Mouse (Mus musculus) intestine, postnatal 0 days (tissue): Measurements from ENCODE around the gene Lrit2. TPM values are rescaled to one million over a fixed set of nuclear protein-coding genes. Genes with fewer than 3 reads are reported as not detected.

Source experiments
- ATAC-seq: fragments of 200-750 bp; cut with Nextera tagmentation; 2 replicates; pipeline ENCODE4 v1.8.0; 2017; ENCODE audit warnings: mild to moderate bottlenecking, moderate TSS enrichment, moderate library complexity
- H3K27ac ChIP-seq: fragments of 300-500 bp; sonication (generic); 2 replicates; pipeline ENCODE4 v1.5.1; 2014; ENCODE audit warnings: mild to moderate bottlenecking, low read depth, low read length, moderate library complexity
- H3K27me3 ChIP-seq: fragments of 300-500 bp; sonication (generic); replicated peaks from 2 replicates; pipeline ENCODE4 v1.6.1; 2014; ENCODE audit warnings: low read length, mixed read lengths; ENCODE audit not compliant: control insufficient read depth, insufficient read depth
- H3K36me3 ChIP-seq: fragments of 300-500 bp; sonication (generic); 2 replicates; pipeline ENCODE4 v1.6.1; 2014; ENCODE audit warnings: mild to moderate bottlenecking, moderate library complexity; ENCODE audit not compliant: control insufficient read depth, insufficient read depth
- H3K4me1 ChIP-seq: fragments of 300-500 bp; sonication (generic); replicated peaks from 2 replicates; pipeline ENCODE4 v1.6.1; 2014; ENCODE audit warnings: antibody characterized with exemption, low read length, mixed read lengths; ENCODE audit not compliant: control insufficient read depth, insufficient read depth
- H3K4me2 ChIP-seq: fragments of 300-500 bp; sonication (generic); replicated peaks from 2 replicates; pipeline ENCODE4 v1.6.1; 2014; ENCODE audit warnings: low read depth, mild to moderate bottlenecking, moderate library complexity
- H3K4me3 ChIP-seq: fragments of 300-500 bp; sonication (generic); 2 replicates; pipeline ENCODE4 v1.5.1; 2014; ENCODE audit warnings: low read depth, low read length
- H3K9ac ChIP-seq: fragments of 300-500 bp; sonication (generic); 2 replicates; pipeline ENCODE4 v1.6.1; 2014; ENCODE audit warnings: mild to moderate bottlenecking, low read depth, low read length
- H3K9me3 ChIP-seq: fragments of 300-500 bp; sonication (generic); 2 replicates; pipeline ENCODE4 v1.6.1; 2016; ENCODE audit warnings: mixed run types; ENCODE audit not compliant: control insufficient read depth
- CTCF ChIP-seq: sonication (generic); IDR thresholded peaks from 2 replicates; pipeline ENCODE4 v1.5.1; 2016; ENCODE audit warnings: low read depth, mild to moderate bottlenecking, control low read depth, antibody characterized with exemption, moderate library complexity
- WGBS: fragments of 180-500 bp; shearing (Covaris S2); extraction: QIAGEN DNeasy Blood & Tissue Kit; methylation state at CpG from one replicate; pipeline ENCODE4 v1.1.7; 2014; 5-methylcytosine and 5-hydroxymethylcytosine counted together
- polyA plus RNA-seq: library from polyadenylated mRNA; unstranded; fragments of >200 nt; fragmentation: Nextera tagmentation; extraction: Ambion mirVana; gene quantifications from 2 replicates; pipeline ENCODE4 v1.2.1, GENCODE M21; 2015

The Lrit2 gene
- polyA plus RNA-seq, 1 experiment from 2014 or later = not detected

- Histone ChIP-seq H3K9me3 (no peaks in the 10 kb centered on the region), H3K4me3 (no peak overlapping the region), H3K4me1 (no peaks in the 10 kb centered on the region), H3K27me3 (peaks cover 16% of the 10 kb centered on the region), H3K4me2 (no peak overlapping the region), H3K9ac (no peak overlapping the region), H3K27ac (no peak overlapping the region), H3K36me3 (no peaks in the 10 kb centered on the region)
- no peak for ATAC-seq
- no peak for TF ChIP-seq CTCF
- WGBS = 78% methylated on average over 6 of the region's 6 CpGs
Measured at GRCm38 (mm10) chr14:37094436-37094835, 26.7 kb downstream of the Lrit2 start.

DNA sequence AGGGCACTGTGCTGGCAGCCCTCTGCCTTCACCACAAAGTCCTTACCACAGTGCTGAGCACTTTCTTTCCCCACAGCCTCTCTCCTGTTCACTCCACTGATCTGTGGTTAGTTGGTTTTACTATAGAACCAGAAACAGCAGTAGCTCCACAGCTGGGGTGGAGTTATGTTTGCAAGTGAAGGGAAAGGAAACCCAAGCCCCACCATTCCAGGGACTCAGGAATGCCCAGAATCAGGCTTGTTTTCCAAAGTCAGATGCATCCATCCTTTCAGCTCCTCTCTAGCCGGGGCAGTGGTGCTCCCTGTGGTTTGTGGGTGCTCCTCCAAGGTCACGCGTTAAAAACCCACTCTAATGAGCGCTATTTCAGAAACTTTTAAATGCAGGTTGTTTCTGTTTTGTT lies 27.8 kb downstream of the Lrit2 start:
- WGBS = 74% methylated on average over 4 of the region's 4 CpGs
- Histone ChIP-seq H3K4me2 (no peak overlapping the region), H3K4me1 (no peaks in the 10 kb centered on the region), H3K27me3 (peaks cover 16% of the 10 kb centered on the region), H3K36me3 (no peaks in the 10 kb centered on the region), H3K4me3 (no peak overlapping the region), H3K27ac (no peak overlapping the region), H3K9ac (no peak overlapping the region), H3K9me3 (no peaks in the 10 kb centered on the region)
- no peak for ATAC-seq
- TF ChIP-seq CTCF = no peak

- 0 out of 2 replicates have a peak, but pooled peaks have one; percentile 36 for ATAC-seq
- H3K9me3 ChIP-seq = no peaks in the 10 kb centered on the region
- peak within 1 kb of the TSS; percentile 51 for H3K4me2 ChIP-seq
- WGBS = 2% methylated on average over 30 of the region's 30 CpGs
- no peak for TF ChIP-seq CTCF
- H3K27ac ChIP-seq = no peak within 1 kb of the TSS
- peak within 1 kb of the TSS; percentile 17 for H3K4me3 ChIP-seq
- peak within 1 kb of the TSS; percentile 3; the same call in 1 of the 2 replicates for H3K9ac ChIP-seq
- H3K36me3 ChIP-seq = no peaks in the 10 kb centered on the region
- H3K27me3 ChIP-seq = peaks cover 16% of the 10 kb centered on the region
- H3K4me1 ChIP-seq = no peaks in the 10 kb centered on the region
Measured at GRCm38 (mm10) chr14:37097956-37098530, 30.3 kb downstream of the Lrit2 start, which contains the start of gene Cdhr1. TSS of gene Cdhr1 (minus strand) at chr14:37098347.

- no peak overlapping the region for H3K9ac ChIP-seq
- TF ChIP-seq CTCF = no peak
- ATAC-seq = no peak
- H3K36me3 ChIP-seq = no peaks in the 10 kb centered on the region
- H3K4me1 ChIP-seq = no peaks in the 10 kb centered on the region
- no peak overlapping the region for H3K4me3 ChIP-seq
- no peak overlapping the region for H3K27ac ChIP-seq
- H3K4me2 ChIP-seq = no peak overlapping the region
- WGBS = 72% methylated on average over 5 of the region's 5 CpGs
- H3K27me3 ChIP-seq = peaks cover 16% of the 10 kb centered on the region
- H3K9me3 ChIP-seq = no peaks in the 10 kb centered on the region
Measured at GRCm38 (mm10) chr14:37101531-37101930, 33.8 kb downstream of the Lrit2 start.

GRCm38 (mm10) chr14:37102484-37102883 lies 34.8 kb downstream of the Lrit2 start:
- Histone ChIP-seq H3K4me3 (no peak overlapping the region), H3K36me3 (no peaks in the 10 kb centered on the region), H3K4me1 (no peaks in the 10 kb centered on the region), H3K27ac (no peak overlapping the region), H3K9me3 (no peaks in the 10 kb centered on the region), H3K27me3 (peaks cover 11% of the 10 kb centered on the region), H3K9ac (no peak overlapping the region), H3K4me2 (no peak overlapping the region)
- ATAC-seq = no peak
- 72% methylated on average over 3 of the region's 3 CpGs for WGBS
- no peak for TF ChIP-seq CTCF

GRCm38 (mm10) chr14:37104747-37105146 lies 37.0 kb downstream of the Lrit2 start:
- Histone ChIP-seq H3K4me1 (no peaks in the 10 kb centered on the region), H3K9ac (no peak overlapping the region), H3K4me3 (no peak overlapping the region), H3K9me3 (no peaks in the 10 kb centered on the region), H3K27ac (no peak overlapping the region), H3K4me2 (no peak overlapping the region), H3K36me3 (no peaks in the 10 kb centered on the region), H3K27me3 (no peaks in the 10 kb centered on the region)
- no peak for ATAC-seq
- TF ChIP-seq CTCF = no peak
- WGBS = 48% methylated on average over 5 of the region's 5 CpGs
